Mouse (Mus musculus) E14TG2a.4 (cell line): Measurements from ENCODE around the gene Serf1.

Experiments
- CTCF ChIP-seq: conservative IDR thresholded peaks from 2 replicates; pipeline ENCODE4 v1.5.1; 2014; ENCODE audit warnings: low read length
- NANOG ChIP-seq: IDR thresholded peaks from 2 replicates; pipeline ENCODE4 v1.6.1; 2014; ENCODE audit warnings: borderline replicate concordance, low read length, mixed read lengths

DNA sequence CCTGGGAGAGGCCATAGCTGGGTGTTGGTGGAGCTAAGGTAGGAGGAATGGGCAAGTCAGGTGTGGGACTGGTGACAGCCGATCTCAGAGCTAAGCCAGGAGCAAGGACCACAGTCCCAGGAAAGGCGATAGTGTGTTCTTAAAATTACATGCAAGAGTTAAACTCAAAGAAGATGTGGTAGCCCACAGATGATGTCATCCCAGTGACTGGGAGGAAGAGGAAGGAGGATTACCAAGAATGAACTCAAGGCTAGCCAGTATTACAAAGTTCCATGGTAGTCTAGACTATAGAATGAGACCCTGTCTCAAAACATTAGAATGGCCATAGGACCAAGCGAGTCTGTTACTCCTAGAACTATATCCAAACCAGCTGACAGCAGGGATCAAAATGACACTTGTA lies 48.8 kb downstream of the Serf1 start:
- TF ChIP-seq CTCF (no peak), NANOG (no peak)
